Mouse (Mus musculus) C2C12 (cell line): Measurements from ENCODE around the gene Snph. TPM values are rescaled to one million over a fixed set of nuclear protein-coding genes. Genes with fewer than 3 reads are reported as not detected.

Experiments
- H3K27me3 ChIP-seq: one replicate; pipeline ENCODE4 v1.6.1; 2011; ENCODE audit not compliant: control insufficient read depth, insufficient read depth, insufficient read length
- H3K36me3 ChIP-seq: one replicate; pipeline ENCODE4 v1.6.1; 2011; ENCODE audit not compliant: control insufficient read depth, insufficient read depth
- H3K4me3 ChIP-seq: one replicate; pipeline ENCODE4 v1.5.1; 2011; ENCODE audit warnings: mild to moderate bottlenecking, control low read depth; ENCODE audit not compliant: poor library complexity, insufficient read depth, severe bottlenecking
- H3K79me2 ChIP-seq: one replicate; pipeline ENCODE4 v1.6.1; 2011; ENCODE audit not compliant: control insufficient read depth, insufficient read depth
- H3K79me3 ChIP-seq: one replicate; pipeline ENCODE4 v1.6.1; 2011; ENCODE audit warnings: low read depth, control low read depth
- H3ac ChIP-seq: one replicate; pipeline ENCODE3; 2011; ENCODE audit warnings: low read depth; ENCODE audit not compliant: control insufficient read depth, insufficient read length
- CEBPB ChIP-seq: IDR thresholded peaks from one replicate; pipeline ENCODE4 v1.6.1; 2011; ENCODE audit warnings: low read depth, mild to moderate bottlenecking, control low read depth, moderate library complexity
- CTCF ChIP-seq: IDR thresholded peaks from one replicate; pipeline ENCODE4 v1.5.1; 2011; ENCODE audit not compliant: control insufficient read depth, insufficient read depth, insufficient read length
- FOSL1 ChIP-seq: IDR thresholded peaks from one replicate; pipeline ENCODE4 v1.8.0; 2011; ENCODE audit warnings: mild to moderate bottlenecking, low read length; ENCODE audit not compliant: poor library complexity, insufficient read depth, severe bottlenecking
- MAX ChIP-seq: IDR thresholded peaks from one replicate; pipeline ENCODE4 v1.6.1; 2011; ENCODE audit warnings: mild to moderate bottlenecking, control low read depth
- MYOD1 ChIP-seq: IDR thresholded peaks from one replicate; pipeline ENCODE4 v1.6.1; 2011; ENCODE audit warnings: low read depth; ENCODE audit not compliant: control insufficient read depth, insufficient read length
- MYOG ChIP-seq: IDR thresholded peaks from one replicate; pipeline ENCODE4 v1.6.1; 2011; ENCODE audit not compliant: control insufficient read depth, insufficient read length; ENCODE audit errors: extremely low read depth
- USF1 ChIP-seq: IDR thresholded peaks from one replicate; pipeline ENCODE4 v1.6.1; 2011; ENCODE audit warnings: low read depth, mild to moderate bottlenecking, control low read depth, moderate library complexity
- polyA plus RNA-seq: library from polyadenylated mRNA; unstranded; fragments of >200 nt; fragmentation: generic; extraction: Trizol; gene quantifications from one replicate; pipeline ENCODE4 v1.2.1, GENCODE M21; 2012; ENCODE audit warnings: missing spikeins

Snph gene
- polyA plus RNA-seq, 1 experiment: not detected

DNA sequence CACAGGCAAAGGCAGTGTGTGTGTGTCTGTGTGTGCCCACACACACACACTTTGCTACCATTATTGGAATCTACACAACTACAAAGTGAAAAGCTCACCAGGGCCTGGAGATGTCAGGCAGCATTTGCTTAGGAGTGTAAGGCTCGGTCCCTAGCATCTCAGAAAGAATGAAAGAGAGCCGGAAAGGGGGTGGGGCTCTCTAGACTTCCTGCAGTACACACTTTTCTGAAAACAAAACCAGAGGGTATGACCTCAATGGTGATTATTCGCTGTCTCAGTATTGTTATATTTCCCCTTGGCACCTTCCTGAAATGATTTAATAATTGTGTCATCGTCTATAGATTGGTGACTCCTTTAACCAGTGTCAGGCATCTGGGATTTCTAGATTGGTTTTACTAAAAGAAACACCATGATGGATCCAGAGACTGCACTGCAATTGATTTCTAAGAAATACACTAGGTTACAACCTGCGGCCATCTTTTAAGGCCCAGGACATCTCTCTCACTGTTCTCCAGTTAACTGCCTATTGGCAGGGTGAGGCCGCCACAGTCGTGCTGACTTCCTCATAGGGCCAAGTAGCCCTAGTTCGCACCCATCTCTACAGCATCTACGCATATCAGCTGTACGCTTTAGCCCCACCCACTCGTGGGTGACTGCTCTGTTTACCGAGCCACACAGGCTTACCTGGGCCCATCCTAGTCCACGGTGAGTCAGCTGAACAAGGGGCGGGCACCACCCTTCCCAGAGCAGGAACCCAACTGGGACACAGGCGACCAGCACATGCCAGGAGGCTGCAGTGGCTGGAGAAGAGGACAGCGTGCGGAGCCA, 60.3 kb downstream of the Snph start, which contains the start of gene Sdcbp2:
TSS of gene Sdcbp2 (plus strand) at position 750 of the 828 bp plus-strand sequence.
- TF ChIP-seq CTCF (no peak), MYOD1 (no peak), MAX (no peak), USF1 (no peak), MYOG (no peak), CEBPB (no peak), FOSL1 (no peak)
- no peak within 1 kb of the TSS for H3K4me3 ChIP-seq
- no peak within 1 kb of the TSS for H3ac ChIP-seq
- no peaks in the 10 kb centered on the region for H3K79me2 ChIP-seq
- no peaks in the 10 kb centered on the region for H3K36me3 ChIP-seq
- peaks cover 8% of the 10 kb centered on the region for H3K27me3 ChIP-seq
- no peaks in the 10 kb centered on the region for H3K79me3 ChIP-seq

DNA sequence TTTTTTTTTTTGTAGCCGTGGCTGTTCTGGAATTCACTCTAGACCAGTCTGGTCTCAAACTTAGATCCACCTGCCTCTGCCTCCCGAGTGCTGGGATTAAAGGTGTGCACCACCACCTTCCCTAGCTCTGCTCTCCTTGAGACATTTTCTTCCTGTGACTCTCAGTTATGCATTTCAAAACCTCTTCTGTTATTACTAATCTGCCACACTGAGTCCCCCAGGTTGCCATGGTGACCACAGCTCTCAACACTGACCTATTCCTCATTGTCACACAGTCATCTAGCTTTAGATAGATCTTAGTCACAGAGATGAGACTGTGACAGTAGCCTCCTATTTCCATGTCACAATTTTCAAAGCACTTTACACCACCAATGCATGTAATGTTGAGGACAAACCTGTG, 62.9 kb downstream of the Snph start:
- TF ChIP-seq MAX (no peak), CTCF (no peak), FOSL1 (no peak), MYOG (no peak), USF1 (no peak), CEBPB (no peak), MYOD1 (no peak)
- H3K36me3 ChIP-seq: peaks cover 9% of the 10 kb centered on the region
- H3ac ChIP-seq: no peak overlapping the region
- no peaks in the 10 kb centered on the region for H3K27me3 ChIP-seq
- H3K79me3 ChIP-seq: no peaks in the 10 kb centered on the region
- H3K79me2 ChIP-seq: no peaks in the 10 kb centered on the region
- H3K4me3 ChIP-seq: no peak overlapping the region

DNA sequence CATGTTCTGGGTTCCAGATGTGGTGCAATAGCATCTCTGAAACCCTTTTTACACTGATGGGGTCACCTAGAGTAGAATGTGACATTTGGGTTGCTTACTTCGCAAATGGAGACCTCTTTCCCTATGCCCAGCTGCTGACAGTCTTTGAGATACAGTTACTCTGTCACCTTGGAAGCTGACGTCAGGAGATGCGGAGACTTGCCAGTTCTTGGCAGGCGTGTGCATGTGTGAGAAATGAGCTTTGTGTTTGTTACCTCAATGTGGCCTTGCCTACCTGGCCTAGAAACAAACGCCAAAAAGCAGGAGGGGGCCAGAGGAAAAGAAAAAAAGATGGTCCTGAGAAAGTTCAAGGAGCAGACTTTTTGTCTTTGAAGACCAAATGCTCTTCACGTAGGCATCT, 65.5 kb downstream of the Snph start:
- H3K79me3 ChIP-seq: no peaks in the 10 kb centered on the region
- H3K4me3 ChIP-seq: no peak overlapping the region
- peaks cover 35% of the 10 kb centered on the region for H3K36me3 ChIP-seq
- TF ChIP-seq MYOD1 (no peak), CTCF (no peak), MYOG (no peak), CEBPB (no peak), MAX (no peak), FOSL1 (no peak), USF1 (no peak)
- no peak overlapping the region for H3ac ChIP-seq
- peaks cover 2% of the 10 kb centered on the region for H3K79me2 ChIP-seq
- H3K27me3 ChIP-seq: no peaks in the 10 kb centered on the region

- Histone ChIP-seq H3K36me3 (peaks cover 52% of the 10 kb centered on the region), H3K79me3 (no peaks in the 10 kb centered on the region), H3K27me3 (no peaks in the 10 kb centered on the region), H3K4me3 (no peak overlapping the region), H3ac (no peak overlapping the region), H3K79me2 (peaks cover 11% of the 10 kb centered on the region)
- TF ChIP-seq MAX: no peak
- no peak for TF ChIP-seq USF1
- no peak for TF ChIP-seq FOSL1
- no peak for TF ChIP-seq MYOG
- no peak for TF ChIP-seq CTCF
- TF ChIP-seq MYOD1: no peak
- no peak for TF ChIP-seq CEBPB
These were observed 67.4 kb downstream of the Snph start for GRCm38 (mm10) chr2:151564986-151565385.

GRCm38 (mm10) chr2:151564006-151564405, 68.4 kb downstream of the Snph start:
- H3K79me2 ChIP-seq: peaks cover 18% of the 10 kb centered on the region
- H3K27me3 ChIP-seq: no peaks in the 10 kb centered on the region
- H3K4me3 ChIP-seq: no peak overlapping the region
- H3K36me3 ChIP-seq: peaks cover 62% of the 10 kb centered on the region
- H3K79me3 ChIP-seq: peaks cover 3% of the 10 kb centered on the region
- no peak overlapping the region for H3ac ChIP-seq
- no peak for TF ChIP-seq CTCF
- no peak for TF ChIP-seq MAX
- TF ChIP-seq MYOG: no peak
- no peak for TF ChIP-seq MYOD1
- TF ChIP-seq FOSL1: no peak
- TF ChIP-seq USF1: no peak
